ENCODE assay signal across 25 mouse cellular contexts in the genomic region with DNA sequence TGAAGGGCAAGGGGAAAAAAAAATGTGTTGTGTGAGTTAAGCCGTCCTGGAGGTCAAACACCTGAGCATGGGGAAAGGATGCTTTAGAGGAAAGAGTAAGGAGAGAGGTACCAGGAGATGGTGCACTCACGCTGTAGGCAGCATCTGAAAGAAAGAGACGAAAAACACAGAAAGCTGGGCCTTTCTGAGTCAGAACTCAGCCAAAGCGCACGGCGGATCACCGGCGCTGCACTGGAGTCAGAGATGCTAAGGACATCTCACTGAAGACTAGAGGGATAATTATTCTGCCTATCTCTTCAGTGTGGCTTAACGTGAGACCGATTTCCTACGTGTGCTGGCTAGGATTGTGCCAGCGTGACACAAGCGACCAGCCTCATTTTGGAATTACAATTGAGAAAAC. TPM values are rescaled to one million over a fixed set of nuclear protein-coding genes. Genes with fewer than 3 reads are reported as not detected.
"Had no signal": no experiment of that assay in that cellular context is flagged by ENCODE, and none has a peak within 500 bp of the region (broad histone marks: within the 10 kb centered on the region; RNA-seq: fewer than 3 reads in every experiment).

No protein-coding gene starts in this region.

- H3K27me3 ChIP-seq: lung, embryonic 15.5 days; midbrain, embryonic 15.5 days had no signal

- H3K36me3 ChIP-seq: lung, embryonic 15.5 days; midbrain, embryonic 13.5 days; midbrain, embryonic 15.5 days; neural tube, embryonic 13.5 days; neural tube, embryonic 15.5 days; stomach, embryonic 15.5 days had no signal

- H3K9me3 ChIP-seq: lung, embryonic 15.5 days; megakaryocyte, embryonic 14.5 days; midbrain, embryonic 13.5 days; midbrain, embryonic 15.5 days; neural tube, embryonic 13.5 days; neural tube, embryonic 15.5 days; stomach, embryonic 15.5 days had no signal

- H3K4me3 ChIP-seq: lung, embryonic 15.5 days; megakaryocyte, embryonic 14.5 days; midbrain, embryonic 13.5 days; midbrain, embryonic 15.5 days; neural tube, embryonic 13.5 days; neural tube, embryonic 15.5 days; stomach, embryonic 15.5 days had no signal

- H3K9ac ChIP-seq: liver, postnatal 0 days; lung, embryonic 15.5 days; midbrain, embryonic 13.5 days; midbrain, embryonic 15.5 days; neural tube, embryonic 13.5 days; neural tube, embryonic 15.5 days; stomach, embryonic 15.5 days had no signal

- DNase-seq: liver, postnatal 0 days; lung, adult 2 months; lung, postnatal 14 days; lung, postnatal 36 days; right cerebral cortex, postnatal 14 days; thymus, adult 2 months; thymus, postnatal 25 days; thymus, postnatal 4 days had no signal

- ATAC-seq: liver, postnatal 0 days; lung, postnatal 0 days; midbrain, embryonic 13.5 days; midbrain, embryonic 15.5 days had no signal

- H3K27ac ChIP-seq: lung, embryonic 15.5 days; macrophage; midbrain, embryonic 13.5 days; midbrain, embryonic 15.5 days; neural tube, embryonic 13.5 days; neural tube, embryonic 15.5 days; stomach, embryonic 15.5 days had no signal

- H3K4me2 ChIP-seq: lung, embryonic 15.5 days; midbrain, embryonic 11.5 days; midbrain, embryonic 13.5 days; midbrain, embryonic 15.5 days; neural tube, embryonic 13.5 days; neural tube, embryonic 15.5 days; stomach, embryonic 15.5 days had no signal

RNA-seq across cellular contexts. Expression of gene Hspb7, which starts 7.3 kb away (rescaled TPM):
- total RNA-seq: megakaryocyte progenitor cell, adult 5-6 weeks; monocyte, adult 5-6 weeks had no signal
- polyA plus RNA-seq: macrophage; midbrain, embryonic 11.5 days; midbrain, embryonic 13.5 days; midbrain, embryonic 15.5 days; neural tube, embryonic 11.5 days; neural tube, embryonic 13.5 days had no signal

RNA-seq across cellular contexts. Expression of gene Srarp, which starts 8.0 kb away (rescaled TPM):
- total RNA-seq: megakaryocyte progenitor cell, adult 5-6 weeks; monocyte, adult 5-6 weeks had no signal
- polyA plus RNA-seq: liver, postnatal 0 days; lung, embryonic 15.5 days; lung, postnatal 0 days; macrophage; midbrain, embryonic 11.5 days; midbrain, embryonic 13.5 days; neural tube, embryonic 11.5 days; neural tube, embryonic 13.5 days; spleen, adult 2 months; stomach, embryonic 15.5 days; stomach, postnatal 0 days had no signal

RNA-seq across cellular contexts. Expression of gene Clcnkb, which starts 12.1 kb away (rescaled TPM):
- total RNA-seq: megakaryocyte progenitor cell, adult 5-6 weeks; midbrain, postnatal 0 days; monocyte, adult 5-6 weeks had no signal
- polyA plus RNA-seq: liver, postnatal 0 days; lung, adult 2 months; lung, embryonic 15.5 days; lung, postnatal 0 days; macrophage; midbrain, embryonic 11.5 days; midbrain, embryonic 13.5 days; midbrain, embryonic 15.5 days; neural tube, embryonic 11.5 days; neural tube, embryonic 13.5 days; stomach, embryonic 15.5 days; stomach, postnatal 0 days had no signal

RNA-seq across cellular contexts. Expression of gene Clcnka, which starts 29.4 kb away (rescaled TPM):
- total RNA-seq: megakaryocyte progenitor cell, adult 5-6 weeks; midbrain, postnatal 0 days; monocyte, adult 5-6 weeks had no signal
- polyA plus RNA-seq: liver, postnatal 0 days; lung, adult 2 months; macrophage; midbrain, embryonic 11.5 days; midbrain, embryonic 13.5 days; midbrain, embryonic 15.5 days; neural tube, embryonic 11.5 days; neural tube, embryonic 13.5 days; neural tube, embryonic 15.5 days; stomach, postnatal 0 days; urinary bladder, adult 2 months had no signal
